Mouse (Mus musculus): ENCODE measurements around the gene Cfap58.

Cfap58 gene

GRCm38 (mm10) chr19:47917396-47917795, 20.1 kb upstream of the Cfap58 start:
- peak; percentile 28 for DNase-seq (ENCODE audit: low read depth)

GRCm38 (mm10) chr19:47918016-47918415, 19.5 kb upstream of the Cfap58 start:
- DNase-seq (ENCODE audit: low read depth), result peak; percentile 50

GRCm38 (mm10) chr19:47918455-47919101, 18.9 kb upstream of the Cfap58 start:
- DNase-seq (ENCODE audit: low read depth), result peak; percentile 71

GRCm38 (mm10) chr19:47919126-47919965, 18.1 kb upstream of the Cfap58 start, which contains the start of the genes Cfap43 and Itprip:
Gene Cfap43, minus strand, starts transcription at chr19:47919287.
Gene Itprip, minus strand, starts transcription at chr19:47919299.
- DNase-seq (ENCODE audit: low read depth), result peak; percentile 95

- no peak for DNase-seq (ENCODE audit: low read depth)
Observed at GRCm38 (mm10) chr19:47919966-47920375, 17.5 kb upstream of the Cfap58 start.

- DNase-seq (ENCODE audit: low read depth), result no peak
Observed at GRCm38 (mm10) chr19:47925819-47926218, 11.7 kb upstream of the Cfap58 start.

GRCm38 (mm10) chr19:47927032-47927431, 10.4 kb upstream of the Cfap58 start:
- DNase-seq (ENCODE audit: low read depth), result no peak

GRCm38 (mm10) chr19:47929043-47929442, 8.4 kb upstream of the Cfap58 start:
- DNase-seq (ENCODE audit: low read depth), result no peak

- peak; percentile 82 for DNase-seq (ENCODE audit: low read depth)
Observed at GRCm38 (mm10) chr19:47931982-47932638, 5.4 kb upstream of the Cfap58 start.

- DNase-seq (ENCODE audit: low read depth), result no peak
Observed at GRCm38 (mm10) chr19:47934146-47934545, 3.3 kb upstream of the Cfap58 start.

- no peak for DNase-seq (ENCODE audit: low read depth)
Observed at GRCm38 (mm10) chr19:47934636-47935238, 2.7 kb upstream of the Cfap58 start.

GRCm38 (mm10) chr19:47935530-47935929, 1.9 kb upstream of the Cfap58 start:
- DNase-seq (ENCODE audit: low read depth), result no peak

- peak; percentile 49 for DNase-seq (ENCODE audit: low read depth)
Observed at GRCm38 (mm10) chr19:47936490-47936889, 985 bp upstream of the Cfap58 start.

GRCm38 (mm10) chr19:47936938-47937337, 537 bp upstream of the Cfap58 start:
- no peak for DNase-seq (ENCODE audit: low read depth)

- DNase-seq (ENCODE audit: low read depth), result no peak
Observed at GRCm38 (mm10) chr19:47939361-47939760, 1.9 kb downstream of the Cfap58 start.

GRCm38 (mm10) chr19:47946821-47947465, 9.5 kb downstream of the Cfap58 start:
- DNase-seq (ENCODE audit: low read depth), result no peak

- DNase-seq (ENCODE audit: low read depth), result no peak
Observed at GRCm38 (mm10) chr19:47950946-47951345, 13.5 kb downstream of the Cfap58 start.

- DNase-seq (ENCODE audit: low read depth), result no peak
Observed at GRCm38 (mm10) chr19:47953169-47953568, 15.7 kb downstream of the Cfap58 start.

GRCm38 (mm10) chr19:47958181-47958580, 20.7 kb downstream of the Cfap58 start:
- DNase-seq (ENCODE audit: low read depth), result no peak

GRCm38 (mm10) chr19:47968993-47969659, 31.7 kb downstream of the Cfap58 start:
- DNase-seq (ENCODE audit: low read depth), result no peak

- DNase-seq (ENCODE audit: low read depth), result no peak
Observed at GRCm38 (mm10) chr19:47971066-47971465, 33.6 kb downstream of the Cfap58 start.
